Mouse (Mus musculus): ENCODE measurements around the gene Galns.

- TF ChIP-seq CTCF (IDR thresholded peaks at IDR 0.05; ENCODE audit: extremely low read depth, insufficient read length, insufficient replicate concordance, low read depth, low read length) (no peak), POLR2A (IDR thresholded peaks at IDR 0.05; ENCODE audit: low read depth, low read length) (no peak)
These were observed 25.5 kb upstream of the Galns start for GRCm38 (mm10) chr8:122636803-122637175.
